Mouse (Mus musculus) CD4-positive, CD25-positive, alpha-beta regulatory T cell, adult 2 months (primary cell): ENCODE measurements at regions not wholly inside any gene's neighbourhood (a gene's known extent, or its start where the extent isn't known, plus 50 kb on each side); places are given as distances from the start of the nearest gene placed in this dataset.
A peak's percentile ranks its signal among the peaks of the same experiment; 100 is the strongest.

ENCODE experiments used
- DNase-seq: peaks from one replicate; pipeline ENCODE4 v3.0.0-alpha.2; 2012; ENCODE audit warnings: low read depth, low spot score

GRCm38 (mm10) chr15:97461060-97461459 lies 214.0 kb upstream of the Amigo2 start:
- no peak for DNase-seq

DNA sequence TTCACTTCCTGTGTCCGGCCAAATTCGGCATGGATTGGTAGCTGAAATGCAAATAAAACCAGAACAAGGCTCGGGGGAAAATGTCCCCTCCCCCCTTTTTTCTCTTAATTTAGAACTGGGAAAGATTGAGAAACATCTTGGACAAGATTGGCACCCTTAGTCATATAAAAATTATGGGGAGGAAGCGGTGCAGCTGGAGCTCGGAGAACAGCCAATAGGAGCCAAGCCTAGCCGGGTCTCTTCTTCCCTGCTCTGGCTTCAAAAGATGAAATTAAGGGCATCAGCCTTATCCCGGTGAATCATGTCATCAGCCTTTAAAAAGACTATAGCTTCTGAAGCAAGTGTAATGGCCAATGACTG lies 213.3 kb upstream of the Amigo2 start:
- DNase-seq, result no peak

DNA sequence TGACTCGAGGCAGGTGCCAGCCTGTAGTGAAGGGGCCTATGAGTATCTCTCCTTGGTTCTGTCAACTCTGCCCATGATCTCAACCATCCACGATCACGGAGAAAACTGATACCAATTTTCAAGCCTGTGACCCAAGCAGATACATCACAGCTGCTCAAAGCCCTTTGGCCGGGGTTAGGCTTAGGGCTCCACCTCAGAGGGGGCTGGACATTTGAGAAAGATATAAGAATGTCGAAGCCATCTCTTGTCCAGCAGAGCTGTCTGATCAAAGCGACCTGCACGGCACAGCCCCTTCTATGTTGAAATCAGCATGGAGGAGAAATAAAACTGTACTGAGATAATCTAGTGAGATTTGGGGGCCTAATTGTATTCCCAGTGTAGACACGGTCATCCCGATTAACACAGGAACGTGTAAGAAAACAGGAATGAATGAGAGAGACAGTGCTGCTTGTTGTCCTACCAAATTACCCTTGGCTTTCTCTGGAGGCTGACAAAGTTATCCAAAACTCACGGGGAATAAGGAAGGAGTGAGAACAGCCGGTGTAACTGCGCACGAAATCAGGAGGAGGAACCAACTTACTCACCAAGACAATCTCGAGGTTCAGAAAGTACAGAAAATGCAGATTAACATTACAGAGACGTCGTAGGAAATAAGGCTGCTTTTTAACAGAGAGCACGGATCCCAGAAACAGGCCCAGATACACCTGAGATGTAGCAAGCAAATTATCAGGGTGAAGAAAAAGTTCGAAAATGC lies 212.7 kb upstream of the Amigo2 start:
- peak; percentile 24 for DNase-seq

DNA sequence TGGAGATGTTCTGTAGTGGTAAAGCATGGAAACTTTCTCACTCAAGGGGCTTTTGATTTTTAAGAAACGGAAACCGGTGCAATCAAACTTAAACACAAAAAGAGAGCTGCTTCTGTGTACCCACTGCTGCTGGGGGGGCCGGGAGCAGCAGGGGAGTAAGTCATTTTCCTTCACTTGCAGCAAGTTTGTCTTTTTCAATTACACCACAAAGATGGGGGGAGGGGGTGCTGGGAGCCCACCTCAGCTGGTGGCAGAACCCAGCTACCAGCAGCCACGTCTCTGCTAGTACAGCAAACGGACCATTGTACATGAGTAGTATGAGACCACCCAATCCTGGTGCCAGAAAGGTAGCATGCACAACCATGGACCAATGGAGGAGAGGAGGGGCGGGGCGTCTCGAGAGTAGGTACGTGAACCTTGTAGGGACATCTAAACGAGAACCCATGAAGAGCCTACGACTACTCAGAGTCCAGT lies 211.7 kb upstream of the Amigo2 start:
- DNase-seq, result peak; percentile 88

GRCm38 (mm10) chr15:97458139-97458747 lies 211.2 kb upstream of the Amigo2 start:
- peak; percentile 82 for DNase-seq

GRCm38 (mm10) chr15:97457468-97457867 lies 210.4 kb upstream of the Amigo2 start:
- DNase-seq, result peak; percentile 36

DNA sequence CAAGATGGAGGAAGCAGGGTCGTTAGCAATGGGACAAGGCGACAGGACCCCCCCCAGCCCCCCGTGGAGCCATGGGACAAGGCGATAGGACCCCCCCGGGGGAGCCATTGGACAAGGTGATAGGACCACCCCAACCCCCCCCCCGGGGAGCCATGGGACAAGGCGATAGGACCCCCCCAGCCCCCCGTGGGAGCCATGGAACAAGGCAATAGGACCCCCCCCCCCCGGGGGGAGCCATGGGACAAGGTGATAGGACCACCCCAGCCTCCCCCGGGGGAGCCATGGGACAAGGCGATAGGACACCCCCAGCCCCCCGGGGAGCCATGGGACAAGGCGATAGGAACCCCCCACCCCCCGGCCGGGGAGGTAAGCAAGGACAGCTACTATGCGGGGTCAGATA lies 209.9 kb upstream of the Amigo2 start:
- DNase-seq, result peak; percentile 16

DNA sequence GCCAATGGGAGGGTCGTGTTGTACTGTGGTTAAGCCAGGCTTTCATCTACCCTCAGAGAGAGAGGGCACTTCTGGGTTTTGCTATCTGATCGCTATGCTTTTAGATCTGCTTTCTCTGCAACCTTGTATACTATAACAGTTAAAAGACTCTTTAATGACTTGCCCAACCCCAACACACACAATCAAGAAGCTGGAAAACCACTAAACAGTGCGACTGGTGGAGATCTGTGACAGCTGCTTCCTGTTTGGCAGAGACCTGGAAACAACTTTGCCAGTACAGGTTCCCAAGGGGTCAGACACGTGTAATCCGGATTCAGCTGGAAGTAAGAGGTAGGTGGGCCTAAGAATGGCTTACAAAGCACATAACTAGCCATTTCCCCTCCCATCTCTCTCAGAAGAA lies 208.6 kb upstream of the Amigo2 start:
- peak; percentile 55 for DNase-seq

- DNase-seq, result peak; percentile 35
These were observed 202.6 kb upstream of the Amigo2 start for GRCm38 (mm10) chr15:97449724-97450123.

DNA sequence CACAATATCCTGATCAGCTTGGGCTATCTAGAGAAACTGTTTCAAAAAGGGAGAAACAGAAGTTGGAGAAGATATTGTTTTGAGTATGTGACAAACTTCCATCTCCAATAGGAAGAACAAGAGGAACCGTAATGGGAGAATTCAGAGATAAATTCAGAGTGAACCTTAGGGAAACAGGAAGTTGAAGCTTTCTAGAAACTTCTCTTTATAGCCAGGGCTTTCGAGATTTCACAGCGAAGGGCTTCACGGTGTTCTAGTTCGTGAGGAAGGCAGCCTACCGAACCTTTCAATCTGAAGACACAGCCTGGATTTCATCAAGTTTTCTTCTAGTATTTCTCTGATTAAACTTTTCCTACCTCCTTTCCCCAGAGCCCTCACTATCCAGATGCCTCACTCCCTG lies 201.9 kb upstream of the Amigo2 start:
- DNase-seq, result peak; percentile 19

GRCm38 (mm10) chr15:97448243-97448880 lies 201.3 kb upstream of the Amigo2 start:
- peak; percentile 39 for DNase-seq

DNA sequence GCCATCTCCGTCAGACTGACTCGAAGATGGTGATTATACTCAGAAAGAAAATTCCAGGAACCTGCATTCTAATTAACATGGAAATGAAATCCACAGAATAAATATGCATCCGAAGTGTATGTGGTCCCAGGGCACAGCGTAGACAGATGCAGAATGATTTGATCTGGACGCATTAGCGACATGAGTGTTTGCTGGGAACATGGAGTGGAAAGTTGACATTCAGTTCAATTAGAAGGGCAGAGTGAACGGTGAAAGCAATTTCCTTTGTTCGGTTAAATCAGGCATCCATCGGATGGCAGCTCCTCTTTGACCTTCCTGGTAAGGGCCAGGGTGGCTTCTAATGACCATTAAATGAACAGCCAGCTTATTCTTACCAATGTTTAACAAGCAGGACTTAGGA lies 199.1 kb upstream of the Amigo2 start:
- no peak for DNase-seq

- DNase-seq, result no peak
These were observed 191.2 kb upstream of the Amigo2 start for GRCm38 (mm10) chr15:97438235-97438760.
